Mouse (Mus musculus): Measurements from ENCODE around the gene Rgmb. TPM values are rescaled to one million over a fixed set of nuclear protein-coding genes. Genes with fewer than 3 reads are reported as not detected.

The Rgmb gene
- polyA plus RNA-seq (2016; fragmentation: Nextera tagmentation; extraction: Ambion mirVana), result 2.7 and 3.1 TPM in 2 replicates

DNA sequence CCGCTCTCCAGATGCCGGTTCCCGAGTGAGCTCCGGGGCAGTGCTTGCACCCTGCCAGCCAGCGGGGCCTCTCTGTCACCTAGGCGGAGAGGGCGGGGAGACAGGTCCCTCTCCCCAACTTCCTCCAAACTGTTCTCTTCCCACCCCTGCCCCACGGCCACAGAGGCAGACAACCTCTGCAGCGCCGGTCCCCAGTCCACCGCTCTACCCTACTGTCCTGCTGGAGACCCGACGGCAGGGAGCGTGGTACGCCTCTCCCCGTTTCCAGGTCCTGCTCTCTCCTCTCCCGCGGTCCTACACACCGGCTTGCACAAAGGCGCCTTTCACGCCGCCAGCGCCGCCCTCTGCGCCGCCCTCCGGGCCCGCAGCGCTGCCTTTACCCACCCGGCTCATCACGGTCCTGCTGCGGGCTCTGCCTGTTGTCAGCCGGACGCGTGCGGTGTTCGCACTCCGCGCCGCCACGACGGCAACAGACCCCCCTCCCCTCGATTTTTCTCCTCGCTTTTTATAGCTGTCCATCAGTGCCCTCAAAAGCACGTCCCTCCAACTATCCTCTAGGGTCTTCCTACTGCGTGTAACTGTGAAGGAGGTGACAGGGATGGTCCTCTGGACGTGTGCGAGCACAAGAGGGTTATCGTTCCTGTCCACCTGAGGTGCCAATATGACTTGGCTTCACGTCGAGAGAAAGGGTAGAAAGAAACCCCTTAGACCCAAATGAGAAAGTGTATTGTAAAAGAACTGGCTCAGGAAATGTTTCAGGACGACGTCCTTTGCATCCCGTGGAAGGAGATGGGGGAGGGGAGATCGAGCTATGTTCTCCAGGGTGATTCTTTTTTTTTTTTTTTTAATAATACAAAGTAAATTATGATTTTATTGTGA is at the start of gene Rgmb:
Gene Rgmb, minus strand, starts transcription at position 274 of the 879 bp plus-strand sequence.
- Histone ChIP-seq H3K27ac (no peak within 1 kb of the TSS), H3K4me1 (peaks cover 13% of the 10 kb centered on the region), H3K9me3 (replicated peaks) (no peaks in the 10 kb centered on the region), H3K36me3 (no peaks in the 10 kb centered on the region), H3K27me3 (replicated peaks) (peaks cover 69% of the 10 kb centered on the region), H3K4me3 (peak within 1 kb of the TSS; percentile 47), H3K9ac (peak within 1 kb of the TSS; percentile 35), H3K4me2 (peak within 1 kb of the TSS; percentile 67)
- 2% methylated on average over 53 of the region's 55 CpGs for WGBS (ENCODE audit: insufficient replicate concordance)
- ATAC-seq, result no peak

- no peak overlapping the region for H3K9ac ChIP-seq
- no peak overlapping the region for H3K4me2 ChIP-seq
- H3K27me3 ChIP-seq (replicated peaks), result no peaks in the 10 kb centered on the region
- no peak overlapping the region for H3K4me3 ChIP-seq
- H3K9me3 ChIP-seq (replicated peaks), result no peaks in the 10 kb centered on the region
- 62% methylated on average over 6 of the region's 6 CpGs for WGBS (ENCODE audit: insufficient replicate concordance)
- no peak for ATAC-seq
- H3K4me1 ChIP-seq, result no peaks in the 10 kb centered on the region
- no peaks in the 10 kb centered on the region for H3K36me3 ChIP-seq
- no peak overlapping the region for H3K27ac ChIP-seq
These were observed 43.9 kb upstream of the Rgmb start for GRCm38 (mm10) chr17:15874765-15875164.

- Histone ChIP-seq H3K4me1 (no peaks in the 10 kb centered on the region), H3K9me3 (replicated peaks) (no peaks in the 10 kb centered on the region), H3K27ac (no peak overlapping the region), H3K4me3 (no peak overlapping the region), H3K36me3 (no peaks in the 10 kb centered on the region), H3K9ac (no peak overlapping the region), H3K27me3 (replicated peaks) (no peaks in the 10 kb centered on the region), H3K4me2 (no peak overlapping the region)
- ATAC-seq, result no peak
These were observed 41.3 kb upstream of the Rgmb start for GRCm38 (mm10) chr17:15872093-15872492.

- Histone ChIP-seq H3K36me3 (no peaks in the 10 kb centered on the region), H3K4me1 (no peaks in the 10 kb centered on the region), H3K9ac (no peak overlapping the region), H3K9me3 (replicated peaks) (no peaks in the 10 kb centered on the region), H3K4me2 (no peak overlapping the region), H3K4me3 (no peak overlapping the region), H3K27me3 (replicated peaks) (no peaks in the 10 kb centered on the region), H3K27ac (no peak overlapping the region)
- no peak for ATAC-seq
- WGBS (ENCODE audit: insufficient replicate concordance), result 76% methylated on average over 1 of the region's 1 CpGs
These were observed 34.4 kb upstream of the Rgmb start for GRCm38 (mm10) chr17:15865249-15865648.

- no peak overlapping the region for H3K4me3 ChIP-seq
- no peak overlapping the region for H3K4me2 ChIP-seq
- no peak for ATAC-seq
- WGBS (ENCODE audit: insufficient replicate concordance), result 53% methylated on average over 4 of the region's 4 CpGs
- no peaks in the 10 kb centered on the region for H3K27me3 ChIP-seq (replicated peaks)
- H3K27ac ChIP-seq, result no peak overlapping the region
- no peaks in the 10 kb centered on the region for H3K36me3 ChIP-seq
- no peaks in the 10 kb centered on the region for H3K4me1 ChIP-seq
- H3K9me3 ChIP-seq (replicated peaks), result no peaks in the 10 kb centered on the region
- H3K9ac ChIP-seq, result no peak overlapping the region
These were observed 31.5 kb upstream of the Rgmb start for GRCm38 (mm10) chr17:15862355-15862754.

DNA sequence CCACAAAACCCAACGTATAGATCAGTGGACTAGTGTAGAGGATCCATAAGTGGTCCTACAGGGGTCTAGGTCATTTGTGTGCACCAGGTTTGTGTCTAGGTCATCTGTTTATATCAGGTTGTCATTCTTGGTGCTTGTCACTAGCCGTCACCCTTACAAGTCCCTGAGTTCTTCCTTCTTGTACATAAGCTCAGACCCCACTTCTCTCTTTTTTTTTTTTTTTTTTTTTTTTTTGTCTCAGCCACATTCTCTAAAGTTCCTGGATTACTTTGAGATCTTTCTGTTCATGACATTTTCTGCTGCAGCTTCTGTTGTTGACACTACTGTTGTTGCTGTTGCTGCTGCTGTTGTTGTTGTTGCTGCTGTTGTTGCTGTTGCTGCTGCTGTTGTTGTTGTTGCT is 22.3 kb upstream of the Rgmb start:
- H3K27me3 ChIP-seq (replicated peaks), result no peaks in the 10 kb centered on the region
- H3K4me3 ChIP-seq, result no peak overlapping the region
- no peak overlapping the region for H3K4me2 ChIP-seq
- no peaks in the 10 kb centered on the region for H3K4me1 ChIP-seq
- H3K36me3 ChIP-seq, result no peaks in the 10 kb centered on the region
- 60% methylated on average over 2 of the region's 2 CpGs for WGBS (ENCODE audit: insufficient replicate concordance)
- no peak overlapping the region for H3K27ac ChIP-seq
- no peak for ATAC-seq
- H3K9ac ChIP-seq, result no peak overlapping the region
- H3K9me3 ChIP-seq (replicated peaks), result no peaks in the 10 kb centered on the region

- WGBS (ENCODE audit: insufficient replicate concordance), result 57% methylated on average over 3 of the region's 3 CpGs
- no peaks in the 10 kb centered on the region for H3K4me1 ChIP-seq
- no peak overlapping the region for H3K4me2 ChIP-seq
- no peak overlapping the region for H3K27ac ChIP-seq
- H3K27me3 ChIP-seq (replicated peaks), result no peaks in the 10 kb centered on the region
- no peak for ATAC-seq
- H3K36me3 ChIP-seq, result no peaks in the 10 kb centered on the region
- no peak overlapping the region for H3K9ac ChIP-seq
- no peaks in the 10 kb centered on the region for H3K9me3 ChIP-seq (replicated peaks)
- no peak overlapping the region for H3K4me3 ChIP-seq
These were observed 19.7 kb upstream of the Rgmb start for GRCm38 (mm10) chr17:15850544-15850943.

DNA sequence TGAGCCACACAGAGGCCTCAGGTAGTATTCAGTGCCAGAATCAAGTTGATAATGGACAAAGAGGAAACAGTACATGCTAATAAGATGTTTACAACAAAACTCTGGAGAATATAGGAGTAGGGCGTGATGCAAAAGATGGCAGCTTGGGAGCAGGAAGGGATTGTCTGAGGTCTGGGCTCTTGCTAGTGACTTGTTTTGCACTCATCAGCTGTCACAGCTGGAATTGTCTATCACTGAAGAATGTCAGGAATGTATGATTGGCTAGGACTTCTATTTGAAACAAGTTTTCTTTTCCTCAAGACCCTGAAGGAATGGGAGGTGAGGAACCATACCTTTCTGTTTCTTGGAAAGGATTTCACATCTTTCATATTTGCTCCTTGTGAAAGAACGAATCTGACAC is 10.6 kb upstream of the Rgmb start:
- H3K27me3 ChIP-seq (replicated peaks), result no peaks in the 10 kb centered on the region
- H3K36me3 ChIP-seq, result no peaks in the 10 kb centered on the region
- H3K4me1 ChIP-seq, result no peaks in the 10 kb centered on the region
- WGBS (ENCODE audit: insufficient replicate concordance), result 50% methylated on average over 2 of the region's 2 CpGs
- H3K4me3 ChIP-seq, result no peak overlapping the region
- no peak overlapping the region for H3K27ac ChIP-seq
- ATAC-seq, result no peak
- H3K9ac ChIP-seq, result no peak overlapping the region
- no peak overlapping the region for H3K4me2 ChIP-seq
- no peaks in the 10 kb centered on the region for H3K9me3 ChIP-seq (replicated peaks)

DNA sequence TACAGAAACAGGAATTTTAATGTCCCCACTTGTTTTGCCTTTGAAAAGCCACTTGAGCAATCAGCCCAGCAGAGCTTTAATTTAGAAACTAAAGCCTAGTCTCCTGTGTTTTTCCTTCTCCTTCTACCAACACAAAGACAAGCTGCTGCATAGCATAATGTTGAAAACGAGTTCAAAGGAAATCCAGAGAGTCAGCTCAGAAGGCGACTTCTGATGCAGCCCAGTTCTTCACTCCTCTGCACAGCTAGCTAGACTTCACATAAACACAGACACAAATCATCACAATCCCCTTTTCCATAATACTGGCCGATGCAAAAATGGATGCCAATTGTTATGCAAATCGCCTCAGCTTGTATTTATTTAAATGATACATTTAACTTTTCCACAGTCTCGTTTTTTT is 1.6 kb upstream of the Rgmb start:
- peaks cover 55% of the 10 kb centered on the region for H3K27me3 ChIP-seq (replicated peaks)

DNA sequence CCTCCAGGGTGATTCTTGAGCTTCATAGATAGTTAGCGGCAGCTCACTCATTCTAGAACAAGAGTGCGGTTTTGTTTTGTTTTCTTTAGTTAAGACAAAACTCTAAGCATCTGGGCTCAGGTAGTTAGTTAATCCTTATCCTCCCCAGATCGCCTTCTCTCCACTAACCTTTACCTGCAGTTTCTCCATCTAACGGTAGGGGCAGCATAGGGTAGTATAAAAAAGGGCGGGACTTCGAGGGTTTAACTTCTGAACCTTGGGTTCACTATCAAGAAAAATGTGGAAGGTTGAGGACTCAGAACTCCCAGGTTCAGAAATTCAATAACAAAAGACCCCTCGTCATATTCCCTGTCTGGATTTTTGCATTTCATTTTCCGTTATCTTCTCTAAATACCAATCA is 971 bp upstream of the Rgmb start:
- no peak for ATAC-seq
- Histone ChIP-seq H3K9ac (no peak overlapping the region), H3K9me3 (replicated peaks) (no peaks in the 10 kb centered on the region), H3K36me3 (no peaks in the 10 kb centered on the region), H3K27me3 (replicated peaks) (peaks cover 61% of the 10 kb centered on the region), H3K4me3 (no peak overlapping the region), H3K4me2 (no peak overlapping the region), H3K4me1 (0 out of 2 replicates have a peak, but pooled peaks cover 7% of the 10 kb centered on the region), H3K27ac (no peak overlapping the region)
- 9% methylated on average over 8 of the region's 8 CpGs for WGBS (ENCODE audit: insufficient replicate concordance)

More for the DNA sequence above, 1.6 kb upstream of the Rgmb start:
- no peak overlapping the region for H3K27ac ChIP-seq
- 34% methylated on average over 5 of the region's 5 CpGs for WGBS (ENCODE audit: insufficient replicate concordance)
- no peaks in the 10 kb centered on the region for H3K36me3 ChIP-seq
- 0 out of 2 replicates have a peak, but pooled peaks cover 7% of the 10 kb centered on the region for H3K4me1 ChIP-seq
- no peak overlapping the region for H3K4me3 ChIP-seq
- H3K4me2 ChIP-seq, result no peak overlapping the region
- H3K9me3 ChIP-seq (replicated peaks), result no peaks in the 10 kb centered on the region
- no peak overlapping the region for H3K9ac ChIP-seq
- no peak for ATAC-seq

- peak overlapping the region; percentile 35 for H3K9ac ChIP-seq
- peaks cover 77% of the 10 kb centered on the region for H3K27me3 ChIP-seq (replicated peaks)
- H3K4me2 ChIP-seq, result peak overlapping the region; percentile 67
- H3K4me3 ChIP-seq, result peak overlapping the region; percentile 47
- ATAC-seq, result no peak
- 2% methylated on average over 31 of the region's 34 CpGs for WGBS (ENCODE audit: insufficient replicate concordance)
- H3K4me1 ChIP-seq, result peaks cover 20% of the 10 kb centered on the region
- H3K9me3 ChIP-seq (replicated peaks), result no peaks in the 10 kb centered on the region
- no peaks in the 10 kb centered on the region for H3K36me3 ChIP-seq
- H3K27ac ChIP-seq, result no peak overlapping the region
These were observed 571 bp downstream of the Rgmb start for GRCm38 (mm10) chr17:15830171-15830765.

Data from liver, embryonic 12.5 days (tissue).